Mouse (Mus musculus) layer of hippocampus, adult 2 months (tissue): ENCODE data around the gene Itga6. TPM values are rescaled to one million over a fixed set of nuclear protein-coding genes. Genes with fewer than 3 reads are reported as not detected.
A peak's percentile ranks its signal among the peaks of the same experiment; 100 is the strongest.

Source experiments
- DNase-seq, 2 experiments: peaks; one replicate each; pipeline ENCODE4 v3.0.0; 2022; ENCODE audit warnings: low spot score in 2 of 2
- H3K27ac ChIP-seq: fragments of 200-600 bp; 2 replicates; pipeline ENCODE4 v1.8.1; 2022
- H3K4me3 ChIP-seq: fragments of 200-600 bp; 2 replicates; pipeline ENCODE4 v1.8.1; 2022; ENCODE audit warnings: mild to moderate bottlenecking
- CTCF ChIP-seq: fragments of 200-600 bp; conservative IDR thresholded peaks from 2 replicates; pipeline ENCODE4 v1.8.1; 2022; ENCODE audit warnings: antibody characterized with exemption, mild to moderate bottlenecking, moderate library complexity
- total RNA-seq, 2 experiments: library from RNA; stranded (reverse); gene quantifications; 2 replicates each; pipeline ENCODE4 v1.2.3; 2021

Itga6 gene
- total RNA-seq, 2 experiments from 2014 or later: 21.1 to 25.8 TPM

DNA sequence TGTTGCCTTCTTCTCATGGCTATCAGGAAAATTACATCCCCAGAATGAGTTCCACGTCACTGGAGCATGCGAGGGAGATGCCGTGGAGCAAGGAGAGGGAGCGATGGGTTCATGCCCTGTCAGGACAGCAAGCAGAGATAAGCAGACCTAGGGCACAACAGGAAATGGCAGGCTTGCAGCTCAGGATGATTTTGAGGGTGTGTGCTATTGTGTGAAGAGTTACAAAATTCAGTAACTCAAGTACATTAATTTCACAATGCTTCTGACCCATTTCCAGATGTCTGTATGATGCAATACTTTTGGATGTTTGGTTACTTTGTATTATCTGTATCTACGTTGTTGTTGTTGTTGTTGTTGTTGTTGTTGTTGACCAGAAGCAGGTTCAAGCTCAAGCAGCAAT lies 22.5 kb upstream of the Itga6 start:
- TF ChIP-seq CTCF: no peak

DNA sequence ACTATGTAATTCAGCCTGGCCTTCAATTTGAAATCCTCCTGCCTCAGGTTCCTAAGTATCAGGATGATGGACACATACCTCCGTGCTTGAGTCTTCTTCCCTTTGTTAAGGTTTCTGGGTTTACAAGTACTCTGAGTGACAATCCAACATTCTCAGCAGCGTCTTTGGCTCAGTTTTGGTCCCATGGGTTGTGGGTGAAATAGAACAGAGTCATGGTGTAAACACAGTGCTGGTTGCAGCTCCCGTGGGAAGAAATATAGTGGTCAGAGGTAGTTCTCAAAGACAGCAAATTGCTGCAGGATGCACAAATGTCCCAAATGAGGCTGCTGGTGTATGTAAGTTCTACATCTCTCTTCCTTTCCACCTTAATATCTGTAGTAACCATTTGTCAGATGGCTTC lies 21.8 kb upstream of the Itga6 start:
- DNase-seq: no peak
- no peak overlapping the region for H3K4me3 ChIP-seq
- H3K27ac ChIP-seq: no peak overlapping the region
- no peak for TF ChIP-seq CTCF

More for the DNA sequence above, 22.5 kb upstream of the Itga6 start:
- Histone ChIP-seq H3K27ac (no peak overlapping the region), H3K4me3 (no peak overlapping the region)
- DNase-seq: no peak

GRCm38 (mm10) chr2:71724028-71724427 lies 21.4 kb upstream of the Itga6 start:
- TF ChIP-seq CTCF: no peak
- no peak for DNase-seq
- H3K4me3 ChIP-seq: no peak overlapping the region
- no peak overlapping the region for H3K27ac ChIP-seq

DNA sequence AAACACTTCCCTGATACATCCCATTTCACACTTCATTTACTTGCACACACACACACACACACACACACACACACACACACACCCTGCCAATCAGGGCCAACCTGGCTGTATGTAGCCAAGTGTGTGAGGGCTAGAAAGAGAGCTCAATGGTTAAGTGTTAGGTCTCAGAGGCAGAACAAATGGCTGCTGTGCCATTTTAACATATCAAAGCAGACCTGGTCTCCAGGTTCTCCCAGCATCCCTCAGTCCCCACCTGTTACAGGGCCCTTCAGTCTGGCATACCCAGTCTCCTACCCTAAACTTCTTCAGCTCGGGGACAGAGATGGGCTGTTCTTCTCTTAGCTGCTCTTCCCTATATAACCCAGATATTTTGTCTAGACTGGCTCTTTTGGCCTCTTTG lies 20.0 kb upstream of the Itga6 start:
- no peak for TF ChIP-seq CTCF
- no peak for DNase-seq
- H3K4me3 ChIP-seq: no peak overlapping the region
- H3K27ac ChIP-seq: no peak overlapping the region

DNA sequence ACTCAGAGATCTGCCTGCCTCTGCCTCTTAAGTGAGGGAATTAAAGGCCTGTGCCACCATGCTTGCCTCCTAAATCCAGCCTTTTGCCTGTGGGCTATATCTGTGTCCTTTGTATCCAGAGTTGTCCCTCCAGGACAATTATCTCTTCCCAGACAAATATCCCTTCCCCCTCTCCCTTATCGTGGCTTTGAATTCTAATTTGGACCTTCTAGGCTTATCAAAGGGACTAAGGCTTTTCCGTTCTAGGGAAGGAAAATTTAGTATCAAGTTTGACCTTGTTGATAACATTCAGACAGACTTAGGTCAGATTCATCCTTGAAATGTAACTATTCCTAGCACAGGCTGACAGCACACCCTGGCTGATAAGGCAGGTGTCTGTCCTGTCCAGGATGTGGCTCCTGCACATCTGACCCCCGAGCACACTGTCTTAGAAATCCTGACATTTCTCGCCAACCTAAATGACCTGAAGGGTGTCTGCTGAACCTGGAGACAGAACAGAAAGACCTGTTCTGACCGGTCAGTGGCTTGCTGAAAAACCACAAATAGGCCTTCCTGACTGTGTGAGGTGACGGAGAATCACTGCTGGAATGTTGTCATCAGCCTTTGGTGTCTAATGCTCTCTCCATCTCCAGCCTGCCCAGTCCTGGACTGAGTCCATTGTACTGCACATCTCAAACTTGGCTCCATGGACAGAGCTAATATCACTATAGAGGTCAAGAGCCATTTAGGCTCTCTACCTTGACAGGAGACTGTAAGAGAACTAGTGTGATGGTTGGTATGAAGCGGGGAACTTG lies 18.3 kb upstream of the Itga6 start:
- TF ChIP-seq CTCF: no peak
- Histone ChIP-seq H3K4me3 (no peak overlapping the region), H3K27ac (no peak overlapping the region)
- no peak for DNase-seq

DNA sequence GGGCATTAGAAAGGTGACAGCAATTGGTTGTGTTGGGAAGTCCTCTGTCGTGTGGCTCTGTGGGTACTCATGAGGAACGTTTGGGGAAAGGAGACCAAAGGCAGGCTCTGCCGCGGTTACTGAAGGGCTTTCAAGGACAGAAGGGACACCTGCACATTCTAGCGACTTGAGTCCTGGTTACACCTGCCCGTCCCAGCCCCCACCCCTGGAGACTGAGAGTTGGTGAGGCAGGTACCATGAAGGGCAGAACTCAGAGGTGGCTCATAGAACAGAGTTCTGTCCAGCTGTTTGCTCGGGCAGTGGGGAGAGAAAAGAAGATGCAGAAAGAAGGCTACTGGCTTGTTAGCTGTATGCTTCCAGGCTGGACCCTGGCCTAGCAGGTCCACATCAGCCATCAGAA lies 17.1 kb upstream of the Itga6 start:
- TF ChIP-seq CTCF: no peak
- no peak overlapping the region for H3K27ac ChIP-seq
- DNase-seq: no peak
- H3K4me3 ChIP-seq: no peak overlapping the region

DNA sequence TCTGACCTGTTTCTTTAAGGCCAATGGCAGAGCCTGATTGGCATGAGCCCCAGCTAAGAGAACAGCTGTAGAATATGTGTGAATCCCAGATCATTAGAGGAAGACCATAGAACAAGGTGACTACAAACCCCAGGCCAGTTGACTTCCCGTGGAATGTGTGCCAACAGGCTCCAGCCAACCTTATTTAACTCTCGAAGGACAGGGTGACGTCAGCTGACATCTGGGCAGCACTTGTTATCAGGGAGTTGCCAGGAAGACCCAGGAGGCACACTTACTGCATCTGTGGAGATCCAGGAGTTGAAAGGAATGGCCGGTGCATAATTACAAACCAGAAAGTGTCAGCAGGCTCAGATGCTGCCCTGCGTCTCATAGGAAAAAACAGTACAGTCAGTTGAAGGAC lies 16.6 kb upstream of the Itga6 start:
- no peak for TF ChIP-seq CTCF
- Histone ChIP-seq H3K4me3 (no peak overlapping the region), H3K27ac (no peak overlapping the region)
- no peak for DNase-seq

GRCm38 (mm10) chr2:71730623-71731612 lies 14.5 kb upstream of the Itga6 start:
- Histone ChIP-seq H3K27ac (no peak overlapping the region), H3K4me3 (no peak overlapping the region)
- TF ChIP-seq CTCF: no peak
- DNase-seq: no peak

DNA sequence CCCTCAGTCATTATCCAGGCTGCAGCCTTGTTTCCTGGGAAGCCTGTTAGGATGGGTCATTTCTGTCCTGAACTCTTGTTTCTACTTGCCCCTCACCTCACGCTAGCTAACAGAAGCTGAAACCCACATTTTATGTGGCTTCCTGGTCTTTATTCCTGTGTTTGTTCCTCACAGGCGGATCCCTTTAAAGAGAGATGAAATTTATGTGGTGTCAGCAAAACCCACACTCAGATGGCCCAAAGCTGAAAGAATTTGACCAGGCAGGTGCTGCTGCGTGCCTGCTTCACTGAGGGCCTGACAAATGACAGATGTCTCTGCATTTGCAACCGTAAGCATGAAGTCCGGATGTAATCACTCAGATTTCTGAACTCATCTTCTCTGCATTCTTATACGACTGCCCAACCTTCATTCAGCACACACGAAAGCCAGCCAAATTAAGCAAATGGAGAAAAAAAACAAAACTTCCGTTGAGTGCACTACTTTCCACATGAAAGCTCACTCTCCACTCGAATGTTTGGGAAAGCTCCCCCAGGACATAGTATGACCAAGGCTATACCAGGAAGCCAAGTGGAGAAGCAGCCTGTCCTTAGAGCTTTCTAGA lies 10.5 kb upstream of the Itga6 start:
- DNase-seq: no peak
- no peak for TF ChIP-seq CTCF
- Histone ChIP-seq H3K27ac (no peak overlapping the region), H3K4me3 (no peak overlapping the region)

GRCm38 (mm10) chr2:71735541-71736159 lies 9.8 kb upstream of the Itga6 start:
- no peak for DNase-seq
- Histone ChIP-seq H3K4me3 (no peak overlapping the region), H3K27ac (no peak overlapping the region)
- TF ChIP-seq CTCF: no peak

- Histone ChIP-seq H3K27ac (no peak overlapping the region), H3K4me3 (no peak overlapping the region)
- no peak for DNase-seq
- TF ChIP-seq CTCF: peak; percentile 57
These were observed 9.2 kb upstream of the Itga6 start for GRCm38 (mm10) chr2:71736213-71736612.

DNA sequence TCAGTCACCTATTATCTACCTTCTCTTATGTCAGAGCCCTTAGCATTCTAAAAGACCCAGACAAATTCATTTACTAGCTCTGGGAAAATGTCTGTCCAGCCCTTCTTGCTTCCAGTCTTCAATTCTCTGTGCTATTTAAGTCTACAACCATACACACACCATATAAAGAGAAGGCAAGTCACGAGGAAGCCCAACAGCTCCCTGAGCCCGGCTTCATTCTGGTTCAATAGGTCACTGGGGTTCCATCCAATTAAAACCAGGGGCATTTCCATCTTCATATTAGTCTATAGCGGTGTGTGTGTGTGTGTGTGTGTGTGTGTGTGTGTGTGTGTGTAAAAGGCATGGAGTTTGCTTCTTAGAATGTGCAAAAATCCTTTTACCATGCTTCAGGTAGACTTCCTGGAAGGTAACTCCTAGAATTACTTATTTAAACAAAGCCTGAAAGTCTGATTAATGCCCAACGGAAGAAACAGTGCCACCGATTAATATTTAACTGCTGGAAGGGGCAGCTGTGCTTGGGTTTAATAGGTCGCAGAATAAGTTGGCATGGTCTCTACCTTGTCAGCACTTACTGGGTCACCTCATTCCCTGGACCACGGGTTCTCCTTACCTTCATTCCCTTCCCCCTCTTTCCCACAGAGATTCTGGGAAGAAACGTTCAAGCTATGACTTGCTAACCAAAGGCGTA lies 6.1 kb upstream of the Itga6 start:
- no peak overlapping the region for H3K4me3 ChIP-seq
- TF ChIP-seq CTCF: no peak
- DNase-seq: no peak
- no peak overlapping the region for H3K27ac ChIP-seq
